Mouse (Mus musculus): Measurements from ENCODE around the gene Xpo6. TPM values are rescaled to one million over a fixed set of nuclear protein-coding genes. Genes with fewer than 3 reads are reported as not detected.

The Xpo6 gene
- polyA plus RNA-seq, 1 experiment = 174 TPM

DNA sequence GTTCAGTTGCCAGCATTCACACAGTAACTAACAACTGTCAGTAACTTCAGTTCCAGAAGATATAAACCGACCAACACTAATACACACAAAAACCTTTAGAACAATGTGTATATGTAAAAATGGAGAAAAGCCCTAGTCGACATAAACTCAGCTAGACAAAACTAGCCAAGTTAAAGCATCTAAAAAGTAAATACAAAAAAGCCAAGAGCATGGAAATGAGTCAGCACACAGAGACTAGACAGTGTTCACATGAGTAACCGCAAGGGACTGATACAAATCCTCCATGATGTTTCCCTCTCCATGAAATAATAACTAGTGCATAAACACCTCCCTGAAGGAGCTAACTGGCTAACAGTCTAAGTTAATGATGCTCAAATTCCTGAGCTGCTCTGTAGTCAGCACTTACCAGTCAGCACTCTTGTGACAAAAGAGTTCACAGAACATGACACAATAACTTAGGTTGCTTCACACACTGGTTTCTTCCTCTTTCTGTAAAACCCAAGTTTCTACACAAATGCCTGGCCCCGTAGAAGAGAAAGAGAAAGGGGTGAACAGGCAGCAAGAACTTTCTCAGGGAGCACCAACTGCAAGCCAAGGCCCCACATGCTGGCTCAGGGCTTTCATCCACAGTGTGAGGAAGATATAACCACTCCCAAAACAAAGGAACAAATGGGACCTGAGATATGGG is 65.5 kb downstream of the Xpo6 start:
- no peak for DNase-seq (ENCODE audit: extremely low spot score in 1 of 2, low spot score in 1 of 2)

DNA sequence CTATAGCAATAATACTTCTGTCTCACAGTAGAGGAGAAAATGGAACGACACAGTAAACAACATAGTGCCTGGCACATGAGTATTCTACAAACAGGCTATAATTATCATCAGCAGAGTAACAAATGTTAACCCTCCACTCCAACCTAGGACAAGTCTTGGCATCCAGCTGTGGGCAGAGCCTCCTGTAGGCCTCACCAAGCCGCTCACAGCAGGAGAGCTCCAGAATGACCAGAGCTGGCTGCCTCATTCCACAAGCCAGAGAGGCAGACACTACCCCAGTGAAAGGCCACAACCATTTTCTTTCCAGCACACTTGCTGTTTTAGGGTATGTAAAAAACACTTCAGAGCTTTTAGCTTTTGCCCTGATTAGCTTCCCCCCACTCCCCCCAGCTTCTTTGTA is 72.6 kb downstream of the Xpo6 start:
- no peak for DNase-seq (ENCODE audit: extremely low spot score in 1 of 2, low spot score in 1 of 2)

DNA sequence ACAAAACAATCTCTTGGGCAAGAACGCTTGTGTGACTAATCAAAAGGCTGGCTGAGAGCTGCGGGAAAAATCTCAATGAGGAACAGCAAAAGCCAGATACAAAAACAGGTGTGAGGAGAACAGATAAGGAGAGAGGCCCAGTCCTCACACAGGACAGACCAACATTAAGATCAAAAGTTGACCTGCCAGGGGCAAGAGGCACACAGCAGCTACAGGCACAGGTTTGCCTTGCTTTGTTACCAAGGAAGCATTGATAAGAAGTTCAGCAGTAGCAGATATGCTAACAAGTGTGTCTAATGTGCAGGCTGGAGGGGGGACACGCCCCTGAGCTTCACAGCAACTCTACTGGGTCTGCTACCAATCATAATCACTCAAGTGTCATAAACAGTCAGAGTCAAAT is 73.8 kb downstream of the Xpo6 start:
- DNase-seq (ENCODE audit: extremely low spot score in 1 of 2, low spot score in 1 of 2) = no peak

DNA sequence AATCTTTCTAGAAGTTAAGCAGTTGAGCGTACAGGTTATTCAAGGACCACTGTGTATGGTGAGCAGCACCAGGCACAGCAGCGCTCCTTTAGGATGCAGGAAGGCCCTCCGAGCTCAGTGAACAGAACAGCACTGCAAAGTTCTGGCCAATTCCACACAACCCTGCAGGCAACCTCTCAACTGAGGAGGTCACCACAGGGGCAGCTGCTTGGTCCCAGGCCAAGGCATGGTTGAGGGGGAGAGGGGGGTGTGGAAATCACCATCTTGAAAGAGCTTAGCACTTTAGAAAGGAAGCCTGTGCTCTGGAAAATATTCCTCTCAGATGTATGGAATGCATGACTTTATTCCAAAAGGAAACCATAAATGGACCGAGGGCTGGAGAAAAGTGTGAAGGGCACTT is 78.8 kb downstream of the Xpo6 start:
- no peak for DNase-seq (ENCODE audit: extremely low spot score in 1 of 2, low spot score in 1 of 2)

DNA sequence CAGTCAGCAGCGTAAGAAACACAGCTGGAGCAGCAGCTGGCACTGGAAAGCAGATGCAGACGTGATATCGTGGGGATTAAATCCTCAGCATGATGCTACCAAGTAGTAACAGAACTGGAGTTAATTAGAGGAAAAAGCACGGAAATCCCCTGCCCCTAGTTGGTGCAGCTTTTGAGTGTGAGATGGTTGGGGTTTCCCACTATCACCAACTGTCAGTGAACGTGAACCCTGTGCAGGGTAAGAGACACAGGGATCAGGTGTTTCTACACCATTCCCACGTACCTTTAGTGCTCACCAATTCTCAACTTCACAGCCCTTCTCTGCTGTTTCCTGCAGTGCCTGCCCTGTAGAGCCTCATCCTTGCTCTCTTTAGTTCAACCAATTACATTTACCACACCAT is 80.5 kb downstream of the Xpo6 start:
- no peak for DNase-seq (ENCODE audit: extremely low spot score in 1 of 2, low spot score in 1 of 2)

DNA sequence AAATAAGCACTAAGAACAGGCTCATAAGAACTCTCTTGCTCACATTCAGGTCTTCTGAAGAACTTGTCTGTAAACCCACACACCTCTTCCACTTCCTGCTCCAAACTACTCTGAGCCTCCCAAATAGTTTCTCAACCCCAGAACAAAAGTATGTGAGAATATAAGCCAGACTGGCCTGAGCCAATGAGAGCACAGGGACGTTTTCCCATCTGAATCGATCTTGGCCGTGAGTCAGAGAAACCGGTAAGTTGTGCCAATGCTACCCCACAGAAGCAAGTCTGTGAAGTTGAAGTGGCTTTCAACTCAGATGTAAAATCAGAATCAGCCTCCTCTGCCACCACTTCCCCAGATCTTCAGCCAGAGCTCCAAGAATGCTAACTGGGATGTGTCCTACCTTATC is 87.0 kb downstream of the Xpo6 start:
- peak in 1 of 2 experiments; percentile 52 for DNase-seq (ENCODE audit: extremely low spot score in 1 of 2, low spot score in 1 of 2)

DNA sequence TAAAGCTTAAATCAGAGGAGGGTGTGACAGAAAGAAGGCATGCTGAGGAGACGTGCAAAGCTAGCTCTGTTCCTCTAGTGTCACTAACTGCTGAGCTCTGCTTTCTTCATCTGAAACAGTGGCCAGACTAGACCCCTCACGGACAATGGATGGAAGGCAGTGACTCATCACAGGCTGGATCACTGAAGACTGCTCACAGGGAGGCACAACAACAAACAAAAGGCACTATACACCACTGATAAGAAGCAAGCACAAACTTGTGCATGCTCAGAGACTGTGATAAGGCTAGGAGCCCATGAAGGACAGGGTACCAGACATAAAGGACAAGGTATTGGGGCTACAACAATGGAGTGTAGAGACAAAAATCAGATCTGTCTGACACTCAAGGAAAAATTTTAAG is 89.1 kb downstream of the Xpo6 start:
- DNase-seq (ENCODE audit: extremely low spot score in 1 of 2, low spot score in 1 of 2) = no peak

DNA sequence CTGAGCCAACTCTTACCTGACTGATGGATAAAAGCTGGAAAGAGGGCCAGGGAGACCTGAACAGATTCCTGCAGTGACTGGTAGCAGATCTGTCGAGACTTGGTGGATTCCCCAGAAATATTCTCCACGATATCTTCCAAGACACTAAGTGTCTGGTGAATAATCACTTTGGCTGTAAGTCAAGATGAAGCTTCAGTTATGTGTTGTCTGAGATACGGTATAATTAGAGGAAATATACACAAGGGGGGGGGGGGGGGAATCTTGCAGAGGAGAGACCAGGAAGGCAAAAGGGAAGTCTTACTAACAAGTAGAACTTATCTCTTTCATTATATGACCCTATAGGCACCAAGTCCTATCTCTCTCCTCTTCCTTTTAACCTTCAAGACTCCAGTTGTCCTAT is 90.4 kb downstream of the Xpo6 start:
- no peak for DNase-seq (ENCODE audit: extremely low spot score in 1 of 2, low spot score in 1 of 2)

DNA sequence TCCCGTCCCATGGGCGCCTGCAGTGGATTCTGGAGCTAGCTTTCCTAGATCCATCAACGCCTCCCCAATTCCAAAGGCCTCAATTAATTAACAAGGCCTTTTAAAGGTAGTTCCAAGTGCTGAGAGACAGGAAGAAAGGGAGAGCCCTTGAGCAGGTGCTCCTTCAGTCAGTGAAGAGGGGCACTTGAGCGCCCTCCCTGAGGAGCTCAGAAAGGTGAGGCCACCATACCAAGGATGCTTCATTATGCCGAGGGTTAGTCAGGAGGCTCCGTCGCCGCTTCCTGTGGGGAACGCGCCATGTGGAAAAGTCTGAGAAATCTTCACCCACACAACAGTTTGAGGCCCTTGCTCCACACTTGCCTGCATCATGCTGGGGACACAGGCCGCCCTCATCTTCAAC is 99.9 kb downstream of the Xpo6 start:
- DNase-seq (ENCODE audit: extremely low spot score in 1 of 2, low spot score in 1 of 2) = peak in 1 of 2 experiments; percentile 28

DNA sequence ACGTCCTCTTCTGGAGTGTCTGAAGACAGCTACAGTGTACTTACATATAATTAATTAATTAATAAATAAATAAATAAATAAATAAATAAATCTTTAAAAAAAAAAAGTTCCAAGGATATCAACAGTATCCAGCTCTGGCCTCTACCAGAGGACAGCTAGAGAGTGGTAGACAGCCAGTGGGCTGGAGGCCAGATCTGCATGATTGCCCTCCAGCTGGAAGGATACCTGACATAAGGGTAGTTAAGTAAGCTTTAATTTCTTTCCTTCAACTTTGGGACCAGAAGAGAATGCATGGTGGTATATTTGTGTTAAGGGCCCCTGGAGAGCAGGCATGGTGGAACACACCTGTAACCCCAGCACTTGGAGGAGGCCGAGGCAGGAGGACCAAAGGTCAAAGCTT is 100.5 kb downstream of the Xpo6 start:
- DNase-seq (ENCODE audit: extremely low spot score in 1 of 2, low spot score in 1 of 2) = no peak

DNA sequence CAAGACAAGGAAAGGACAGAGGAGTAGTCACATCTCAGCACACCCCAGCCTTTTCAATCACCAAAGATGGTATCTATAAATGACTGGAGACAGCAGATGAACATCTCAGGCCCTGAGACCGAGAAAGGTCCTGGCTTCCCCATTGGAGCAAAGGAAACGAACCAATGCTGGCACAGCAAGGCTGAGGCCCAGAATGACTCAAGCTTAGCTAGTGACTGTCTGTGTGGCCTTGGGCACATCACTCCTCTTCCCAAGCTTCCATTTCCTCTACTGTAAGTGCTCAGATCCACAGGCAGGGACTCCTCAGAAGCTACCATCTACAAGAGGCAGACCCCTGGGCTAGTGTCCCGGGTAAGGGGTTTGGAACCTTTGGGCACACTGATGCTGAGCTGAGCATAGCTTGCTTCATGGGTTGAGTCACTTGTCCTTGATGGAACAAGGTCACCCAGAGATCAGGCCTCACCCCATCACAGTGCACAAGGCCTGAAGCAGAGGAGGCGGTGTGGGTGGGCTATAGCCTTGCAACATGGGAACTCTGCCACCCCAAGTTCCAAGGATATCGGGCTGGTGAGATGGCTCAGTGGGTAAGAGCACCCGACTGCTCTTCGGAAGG is 101.0 kb downstream of the Xpo6 start:
- DNase-seq (ENCODE audit: extremely low spot score in 1 of 2, low spot score in 1 of 2) = no peak

DNA sequence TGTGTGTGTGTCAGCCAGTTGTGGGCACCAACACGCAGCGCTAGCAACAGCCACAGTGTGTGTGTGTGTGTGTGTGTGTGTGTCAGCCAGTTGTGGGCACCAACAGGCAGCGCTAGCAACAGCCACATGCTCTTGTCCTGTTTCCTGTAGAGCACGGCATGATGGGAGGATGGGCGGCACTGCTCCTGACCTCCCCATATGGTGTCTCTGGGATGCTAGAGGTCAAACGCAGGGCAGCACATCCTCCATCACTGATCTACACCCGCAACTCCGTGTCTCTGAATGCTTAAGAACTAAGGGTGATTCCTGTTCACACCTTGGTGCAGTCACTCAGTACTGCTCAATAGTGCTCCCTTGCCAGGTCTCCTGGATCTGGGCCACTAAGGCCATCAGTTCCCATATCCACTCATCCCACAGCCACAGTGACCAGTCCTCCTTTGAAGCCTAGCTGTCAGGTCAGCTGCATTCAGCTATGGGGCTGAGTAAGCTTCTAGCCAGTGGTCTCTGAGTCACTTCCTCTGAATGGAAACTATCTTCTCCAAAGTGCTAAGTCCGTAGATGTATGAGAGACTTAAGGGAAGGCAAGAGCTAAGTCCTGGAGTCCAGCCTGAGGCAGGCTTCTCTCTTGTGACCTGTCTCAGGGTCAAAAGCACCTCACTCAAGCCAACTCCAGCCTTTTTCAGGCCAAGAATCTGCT is 102.9 kb downstream of the Xpo6 start:
- no peak for DNase-seq (ENCODE audit: extremely low spot score in 1 of 2, low spot score in 1 of 2)

DNA sequence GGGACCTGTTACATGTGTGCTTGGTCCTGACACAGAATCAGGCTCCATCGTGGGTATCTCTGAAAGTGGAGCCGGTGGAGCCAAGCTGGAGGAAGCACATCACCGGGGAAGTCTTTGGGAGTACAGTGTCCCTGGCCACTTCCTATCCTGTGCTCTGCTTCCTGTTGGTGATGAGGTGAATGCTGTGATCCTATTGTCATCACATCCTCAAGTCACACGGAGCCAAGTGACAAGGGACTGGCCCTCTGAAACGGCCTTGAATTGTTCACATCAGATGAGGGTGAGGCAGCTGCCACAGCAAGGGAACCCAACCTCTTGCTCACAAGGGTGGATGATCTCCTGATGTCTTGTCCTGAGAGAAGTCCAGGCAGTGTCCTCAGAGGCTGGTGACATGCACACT is 103.7 kb downstream of the Xpo6 start:
- no peak for DNase-seq (ENCODE audit: extremely low spot score in 1 of 2, low spot score in 1 of 2)

DNA sequence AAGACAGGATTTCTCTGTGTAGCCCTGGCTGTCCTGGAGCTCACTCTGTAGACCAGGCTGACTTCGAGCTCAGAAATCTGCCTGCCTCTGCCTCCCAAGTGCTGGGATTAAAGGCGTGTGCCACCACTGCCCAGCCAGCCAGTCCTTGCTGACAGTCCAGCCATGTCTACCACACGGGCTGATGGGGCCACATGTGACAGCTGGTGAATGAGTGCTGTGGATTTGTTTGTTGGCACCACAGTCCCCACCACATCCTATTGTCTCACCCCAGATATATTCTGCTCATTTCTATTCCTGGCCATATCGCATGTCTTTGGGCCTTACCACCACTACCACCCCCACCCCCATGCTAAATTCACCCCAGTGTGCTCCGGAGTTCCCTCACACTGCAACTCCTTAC is 105.6 kb downstream of the Xpo6 start:
- DNase-seq (ENCODE audit: extremely low spot score in 1 of 2, low spot score in 1 of 2) = no peak

DNA sequence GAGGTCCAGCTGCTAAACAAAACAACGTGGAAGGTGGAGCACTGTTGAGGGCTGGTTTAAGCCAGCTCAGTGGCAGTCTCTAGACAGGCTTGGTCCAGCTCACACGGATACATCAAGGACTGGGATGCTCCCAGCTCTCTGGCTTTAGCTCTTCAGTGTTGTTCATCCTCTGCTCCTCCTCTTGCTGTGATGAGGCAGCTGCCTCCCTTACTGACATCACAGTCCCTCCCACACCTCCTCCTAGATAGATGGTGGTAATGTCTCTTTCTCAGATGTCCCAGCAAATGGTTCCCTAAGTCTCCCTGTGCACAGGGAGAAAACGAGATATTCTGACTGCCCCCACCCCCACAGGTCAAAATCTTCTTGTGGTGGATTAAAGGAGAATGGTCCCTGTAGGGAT is 107.1 kb downstream of the Xpo6 start:
- DNase-seq (ENCODE audit: extremely low spot score in 1 of 2, low spot score in 1 of 2) = no peak

DNA sequence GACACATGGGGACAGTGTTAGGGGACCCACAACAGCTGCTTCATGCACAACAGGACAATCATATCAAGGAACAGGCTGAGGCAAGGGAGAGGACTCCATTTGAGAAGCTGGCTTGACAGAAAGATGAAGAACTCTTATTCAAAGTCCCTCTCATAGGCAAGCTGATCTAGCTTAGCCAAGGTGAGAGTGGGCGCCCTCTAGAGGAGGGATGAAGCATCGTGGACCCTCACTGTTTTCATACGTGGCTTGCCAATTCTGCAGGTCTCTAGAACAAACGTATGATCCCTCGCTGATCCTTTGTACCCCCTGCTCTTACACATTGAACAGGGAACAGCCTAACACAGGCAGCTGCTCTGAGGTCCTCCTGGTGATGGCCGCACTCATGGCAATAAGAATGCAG is 110.5 kb downstream of the Xpo6 start:
- DNase-seq (ENCODE audit: extremely low spot score in 1 of 2, low spot score in 1 of 2) = peak in 1 of 2 experiments; percentile 81

DNA sequence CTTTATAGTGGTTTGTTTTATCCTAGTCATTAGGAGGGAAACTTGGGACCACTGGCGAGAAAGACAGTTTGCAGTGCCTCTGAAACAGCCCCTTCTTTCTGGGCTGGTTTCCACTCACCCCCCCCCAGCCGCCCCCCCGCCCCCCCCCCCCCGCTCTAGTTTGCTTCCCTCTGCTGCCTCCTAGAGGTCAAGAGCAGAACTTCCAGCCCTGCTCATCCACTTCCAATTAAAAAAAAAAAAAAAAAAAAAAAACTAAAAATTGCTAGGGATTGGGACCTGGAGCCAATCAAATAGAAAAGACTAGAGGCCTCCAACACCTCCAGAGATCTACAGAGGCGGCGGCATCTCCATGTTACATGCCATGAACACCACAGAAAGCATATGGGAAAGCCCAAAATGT is 112.1 kb downstream of the Xpo6 start:
- DNase-seq (ENCODE audit: extremely low spot score in 1 of 2, low spot score in 1 of 2) = peak in 1 of 2 experiments; percentile 37

DNA sequence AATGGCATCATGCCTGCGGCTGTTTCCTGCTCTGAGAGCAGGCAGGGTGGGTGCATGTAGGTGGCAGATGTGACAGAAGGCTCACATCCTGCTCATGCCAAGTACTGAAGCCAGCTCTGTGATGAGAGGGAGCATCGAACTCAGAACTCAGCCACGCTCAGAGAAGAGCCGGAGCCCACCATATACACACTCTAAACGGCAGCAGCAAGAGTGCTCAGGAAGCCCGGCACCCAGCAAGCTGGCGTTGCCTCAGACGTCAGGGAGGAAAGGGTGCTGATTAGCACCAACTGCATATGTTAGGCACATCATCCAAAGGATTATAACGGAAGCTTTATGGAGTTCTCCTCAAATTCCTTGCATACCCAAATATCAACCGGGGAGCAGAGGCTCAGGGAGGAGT is 112.7 kb downstream of the Xpo6 start:
- no peak for DNase-seq (ENCODE audit: extremely low spot score in 1 of 2, low spot score in 1 of 2)

DNA sequence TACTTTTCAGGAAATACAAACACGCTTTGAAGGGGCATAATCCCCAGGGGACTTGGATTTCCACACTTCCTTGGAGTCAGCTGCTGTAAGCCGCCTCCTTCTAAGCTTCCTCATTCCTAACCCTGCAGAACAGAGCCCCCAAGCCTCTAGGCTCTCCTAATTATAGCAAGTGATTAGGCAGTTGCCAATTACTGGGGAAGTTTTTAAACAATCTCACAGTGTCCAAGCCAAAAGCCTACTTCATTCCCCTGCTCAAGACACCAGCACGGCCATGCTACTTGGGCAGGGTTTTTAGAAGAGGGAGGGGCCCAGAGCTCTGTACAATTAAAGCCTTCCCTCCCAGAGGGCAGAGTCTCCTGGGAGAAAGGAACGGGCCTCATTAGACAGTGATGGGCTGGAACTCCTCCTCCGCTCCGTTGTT is 114.0 kb downstream of the Xpo6 start:
- DNase-seq (ENCODE audit: extremely low spot score in 1 of 2, low spot score in 1 of 2) = no peak

DNA sequence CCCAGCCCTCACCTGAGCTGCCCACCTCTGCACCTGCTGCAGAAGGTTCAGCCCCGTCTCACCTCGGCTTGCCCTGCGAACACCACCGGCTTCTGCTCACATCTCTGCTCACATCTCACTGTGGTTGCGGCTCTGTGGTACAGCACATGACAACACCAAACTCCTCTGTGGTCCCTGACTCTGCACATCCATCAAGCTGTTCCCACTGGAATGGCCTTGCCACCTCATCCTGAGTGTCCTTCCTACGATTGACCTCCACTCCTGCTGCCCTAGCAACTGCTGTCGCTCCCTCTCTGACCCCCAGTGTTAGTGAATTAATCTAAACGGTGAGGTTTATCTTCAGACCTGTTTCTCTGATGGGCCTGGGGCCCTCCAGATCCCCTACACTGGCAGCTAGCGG is 115.1 kb downstream of the Xpo6 start:
- no peak for DNase-seq (ENCODE audit: extremely low spot score in 1 of 2, low spot score in 1 of 2)

DNA sequence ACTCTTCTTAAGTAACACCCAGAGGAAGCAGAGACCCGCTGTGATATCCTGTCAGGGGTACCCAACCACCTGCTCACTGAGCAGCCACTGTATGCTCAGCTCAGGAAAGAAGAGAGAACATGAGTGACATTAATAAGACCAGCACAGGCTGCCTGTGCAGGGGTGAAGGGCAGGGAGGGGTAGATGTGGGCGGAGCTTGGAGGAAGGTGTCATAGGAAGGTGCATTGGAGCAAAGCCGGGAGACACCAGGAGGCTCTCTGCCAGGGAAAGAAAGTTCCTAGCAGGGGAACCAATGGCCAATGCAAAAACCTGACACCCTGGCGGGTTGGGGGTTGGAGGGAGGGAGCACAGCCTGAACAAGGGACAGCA is 116.3 kb downstream of the Xpo6 start:
- no peak for DNase-seq (ENCODE audit: extremely low spot score in 1 of 2, low spot score in 1 of 2)

DNA sequence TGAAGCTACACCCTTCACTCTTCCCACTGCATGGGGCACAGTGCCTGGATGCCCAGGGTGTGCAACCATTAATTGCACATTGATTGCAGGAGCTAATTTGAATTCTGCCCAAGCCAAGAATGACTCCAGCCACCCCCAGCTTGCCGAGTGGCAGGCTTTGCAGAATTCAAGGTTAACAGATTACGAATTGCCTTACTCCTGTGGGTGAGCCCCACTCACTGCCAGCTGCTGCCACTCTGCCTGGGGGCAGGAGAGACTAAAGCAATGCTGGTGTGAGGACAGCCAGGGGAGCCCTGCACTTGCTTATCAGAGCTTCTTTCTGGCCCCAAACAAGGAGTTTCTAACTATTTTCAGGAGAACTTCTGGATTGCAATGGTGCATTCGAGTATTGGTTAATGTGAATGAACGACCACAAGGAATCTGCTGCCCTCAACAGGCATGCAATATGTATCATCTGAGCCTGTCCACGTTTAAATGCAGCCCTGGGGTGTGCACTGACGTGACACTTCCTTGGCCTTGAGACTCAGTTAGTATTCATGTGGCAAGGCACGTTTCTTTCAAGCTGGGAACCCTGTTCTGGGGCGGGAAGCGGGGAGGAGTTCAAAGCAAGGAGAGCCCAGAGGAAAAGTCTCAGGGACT is 116.8 kb downstream of the Xpo6 start:
- peak in 1 of 2 experiments; percentile 54 for DNase-seq (ENCODE audit: extremely low spot score in 1 of 2, low spot score in 1 of 2)
